Mouse (Mus musculus): ENCODE data around the gene Hck.

DNA sequence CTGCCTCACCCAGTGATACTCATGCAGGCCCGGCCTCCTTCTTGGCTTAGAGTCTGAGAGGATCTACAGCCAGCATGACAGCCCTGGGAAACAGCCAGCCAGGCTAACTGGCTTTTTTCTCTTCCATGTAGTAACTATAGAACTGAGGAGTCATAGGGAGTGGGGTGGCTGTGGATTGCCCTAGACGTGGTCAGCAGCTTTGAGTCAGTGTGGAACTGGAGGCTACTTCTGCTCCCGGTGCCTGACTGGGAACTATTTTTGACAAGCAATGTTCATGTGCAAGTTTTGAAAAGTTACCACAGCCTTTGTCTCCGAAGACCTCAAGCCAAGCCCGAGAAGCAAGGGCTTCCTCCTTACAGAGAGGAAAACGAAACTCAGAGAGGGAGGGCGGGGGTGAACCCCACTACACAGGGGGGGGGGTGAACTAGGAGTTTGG is 8.8 kb downstream of the Hck start:
- TF ChIP-seq EP300 (IDR thresholded peaks at IDR 0.05; ENCODE audit: low read depth) (no peak), CTCF (IDR thresholded peaks at IDR 0.05; ENCODE audit: low read depth) (no peak)

Data from liver, postnatal 0 days (tissue).